Mouse (Mus musculus) limb, embryonic 11.5 days (tissue): ENCODE results near the gene Proca1. TPM values are rescaled to one million over a fixed set of nuclear protein-coding genes. Genes with fewer than 3 reads are reported as not detected.

Experiments used
- ATAC-seq: fragments of 200-750 bp; cut with Nextera tagmentation; 2 replicates; pipeline ENCODE4 v1.8.0; 2017; ENCODE audit warnings: low read depth; ENCODE audit not compliant: insufficient number of reproducible peaks, low FRiP score, low TSS enrichment
- DNase-seq: peaks from one replicate; pipeline ENCODE4 v3.0.0-alpha.2; 2015; ENCODE audit warnings: low spot score
- H3K27ac ChIP-seq: fragments of 300-500 bp; sonication (generic); replicated peaks from 2 replicates; pipeline ENCODE4 v1.5.1; 2014; ENCODE audit warnings: low read depth, mild to moderate bottlenecking, low read length
- H3K27me3 ChIP-seq: fragments of 300-500 bp; sonication (generic); 2 replicates; pipeline ENCODE4 v1.6.1; 2014; ENCODE audit warnings: mild to moderate bottlenecking, low read length, mixed read lengths; ENCODE audit not compliant: control insufficient read depth, insufficient read depth
- H3K36me3 ChIP-seq: fragments of 300-500 bp; sonication (generic); 2 replicates; pipeline ENCODE4 v1.6.1; 2014; ENCODE audit warnings: mild to moderate bottlenecking, low read length, moderate library complexity, mixed read lengths; ENCODE audit not compliant: control insufficient read depth, insufficient read depth
- H3K4me1 ChIP-seq: fragments of 300-500 bp; sonication (generic); 2 replicates; pipeline ENCODE4 v1.6.1; 2014; ENCODE audit warnings: low read length, mixed read lengths; ENCODE audit not compliant: control insufficient read depth, insufficient read depth
- H3K4me2 ChIP-seq: fragments of 300-500 bp; sonication (generic); 2 replicates; pipeline ENCODE4 v1.6.1; 2014; ENCODE audit warnings: low read depth, mild to moderate bottlenecking, moderate library complexity; ENCODE audit not compliant: severe bottlenecking
- H3K4me3 ChIP-seq: fragments of 300-500 bp; sonication (generic); 2 replicates; pipeline ENCODE4 v1.5.1; 2014; ENCODE audit warnings: low read depth, low read length
- H3K9ac ChIP-seq: fragments of 300-500 bp; sonication (generic); 2 replicates; pipeline ENCODE4 v1.6.1; 2014; ENCODE audit warnings: mild to moderate bottlenecking, low read length
- H3K9me3 ChIP-seq: fragments of 300-500 bp; sonication (generic); 2 replicates; pipeline ENCODE4 v1.6.1; 2016; ENCODE audit warnings: low read length; ENCODE audit not compliant: control insufficient read depth
- WGBS: fragments of 180-500 bp; shearing (Covaris S2); extraction: QIAGEN DNeasy Blood & Tissue Kit; methylation state at CpG from one replicate; pipeline ENCODE4 v1.1.7; 2014; 5-methylcytosine and 5-hydroxymethylcytosine counted together
- polyA plus RNA-seq: library from polyadenylated mRNA; unstranded; fragments of >200 nt; fragmentation: Nextera tagmentation; extraction: Ambion mirVana; gene quantifications from 2 replicates; pipeline ENCODE4 v1.2.1, GENCODE M21; 2014

The Proca1 gene
- polyA plus RNA-seq, 1 experiment from 2014 or later = 1.3 TPM

- peak; percentile 51; the same call in 1 of the 2 replicates for ATAC-seq
- H3K4me1 ChIP-seq = peaks cover 28% of the 10 kb centered on the region
Observed at GRCm38 (mm10) chr11:78176402-78176862, 16.8 kb upstream of the Proca1 start, which contains the start of the genes Nek8 and Tlcd1. Nek8 (minus strand) TSS chr11:78176675. Tlcd1 (plus strand) TSS chr11:78176711.

GRCm38 (mm10) chr11:78176905-78177331 is 16.3 kb upstream of the Proca1 start:
- no peak for ATAC-seq
- DNase-seq = no peak
- Histone ChIP-seq H3K9ac (peak overlapping the region; percentile 64; the same call in 1 of the 2 replicates), H3K27me3 (no peaks in the 10 kb centered on the region), H3K9me3 (no peaks in the 10 kb centered on the region), H3K27ac (no peak overlapping the region), H3K4me1 (peaks cover 28% of the 10 kb centered on the region), H3K4me3 (peak overlapping the region; percentile 59), H3K36me3 (peaks cover 9% of the 10 kb centered on the region), H3K4me2 (peak overlapping the region; percentile 97)
- WGBS = under 1% methylated on average over 23 of the region's 23 CpGs

More at GRCm38 (mm10) chr11:78176402-78176862, 16.8 kb upstream of the Proca1 start, which contains the start of the genes Nek8 and Tlcd1:
- H3K9ac ChIP-seq = peak within 1 kb of the TSS; percentile 76
- peak; percentile 92 for DNase-seq
- no peaks in the 10 kb centered on the region for H3K27me3 ChIP-seq
- H3K36me3 ChIP-seq = peaks cover 9% of the 10 kb centered on the region
- peak within 1 kb of the TSS; percentile 95; the same call in 1 of the 2 replicates for H3K27ac ChIP-seq
- H3K4me2 ChIP-seq = peak within 1 kb of the TSS; percentile 97
- no peaks in the 10 kb centered on the region for H3K9me3 ChIP-seq
- WGBS = under 1% methylated on average over 32 of the region's 32 CpGs
- peak within 1 kb of the TSS; percentile 59 for H3K4me3 ChIP-seq

- H3K4me1 ChIP-seq = peaks cover 28% of the 10 kb centered on the region
- no peak for ATAC-seq
- peak overlapping the region; percentile 59 for H3K4me3 ChIP-seq
- no peaks in the 10 kb centered on the region for H3K27me3 ChIP-seq
- peak overlapping the region; percentile 97 for H3K4me2 ChIP-seq
- DNase-seq = no peak
- H3K9me3 ChIP-seq = no peaks in the 10 kb centered on the region
- H3K9ac ChIP-seq = peak overlapping the region; percentile 76
- peaks cover 9% of the 10 kb centered on the region for H3K36me3 ChIP-seq
- WGBS = under 1% methylated on average over 10 of the region's 10 CpGs
- peak overlapping the region; percentile 95 for H3K27ac ChIP-seq
Observed at GRCm38 (mm10) chr11:78177437-78177836, 15.8 kb upstream of the Proca1 start.

GRCm38 (mm10) chr11:78177903-78178858 is 15.0 kb upstream of the Proca1 start:
- Histone ChIP-seq H3K4me2 (peak overlapping the region; percentile 97), H3K27ac (peak overlapping the region; percentile 95), H3K27me3 (no peaks in the 10 kb centered on the region), H3K4me1 (peaks cover 30% of the 10 kb centered on the region), H3K9me3 (no peaks in the 10 kb centered on the region), H3K4me3 (peak overlapping the region; percentile 59), H3K36me3 (peaks cover 9% of the 10 kb centered on the region), H3K9ac (peak overlapping the region; percentile 76)
- DNase-seq (peak; percentile 99), ATAC-seq (peak; percentile 69)
- WGBS = under 1% methylated on average over 74 of the region's 84 CpGs

- DNase-seq (peak; percentile 72), ATAC-seq (peak; percentile 28)
- WGBS = under 1% methylated on average over 29 of the region's 29 CpGs
- Histone ChIP-seq H3K9ac (peak overlapping the region; percentile 76), H3K27me3 (no peaks in the 10 kb centered on the region), H3K9me3 (no peaks in the 10 kb centered on the region), H3K4me1 (peaks cover 30% of the 10 kb centered on the region), H3K4me3 (peak overlapping the region; percentile 59), H3K27ac (peak overlapping the region; percentile 95), H3K36me3 (peaks cover 9% of the 10 kb centered on the region), H3K4me2 (peak overlapping the region; percentile 97)
Observed at GRCm38 (mm10) chr11:78178859-78179437, 14.2 kb upstream of the Proca1 start.

- H3K36me3 ChIP-seq = peaks cover 9% of the 10 kb centered on the region
- ATAC-seq (no peak), DNase-seq (no peak)
- peak overlapping the region; percentile 97 for H3K4me2 ChIP-seq
- WGBS = 31% methylated on average over 8 of the region's 8 CpGs
- peaks cover 30% of the 10 kb centered on the region for H3K4me1 ChIP-seq
- H3K4me3 ChIP-seq = peak overlapping the region; percentile 59
- no peaks in the 10 kb centered on the region for H3K27me3 ChIP-seq
- H3K9ac ChIP-seq = peak overlapping the region; percentile 76
- H3K9me3 ChIP-seq = no peaks in the 10 kb centered on the region
- H3K27ac ChIP-seq = no peak overlapping the region
Observed at GRCm38 (mm10) chr11:78179438-78179999, 13.7 kb upstream of the Proca1 start.

GRCm38 (mm10) chr11:78180081-78180761 is 13.0 kb upstream of the Proca1 start:
- H3K4me2 ChIP-seq = no peak overlapping the region
- DNase-seq = no peak
- 82% methylated on average over 6 of the region's 6 CpGs for WGBS
- H3K9me3 ChIP-seq = no peaks in the 10 kb centered on the region
- peaks cover 30% of the 10 kb centered on the region for H3K4me1 ChIP-seq
- no peak overlapping the region for H3K4me3 ChIP-seq
- H3K27ac ChIP-seq = no peak overlapping the region
- no peak overlapping the region for H3K9ac ChIP-seq
- ATAC-seq = no peak
- H3K36me3 ChIP-seq = peaks cover 9% of the 10 kb centered on the region
- H3K27me3 ChIP-seq = no peaks in the 10 kb centered on the region
